Mouse (Mus musculus) bone marrow, adult 2 months (tissue): Measurements from ENCODE around the gene Slc9b2.

Source experiments
- CTCF ChIP-seq: fragments of 200-500 bp; IDR thresholded peaks from 2 replicates; pipeline ENCODE4 v1.5.1; 2011; ENCODE audit warnings: low read length, control low read depth; ENCODE audit not compliant: control insufficient read depth, insufficient read depth
- POLR2A ChIP-seq: fragments of 200-500 bp; IDR thresholded peaks from 2 replicates; pipeline ENCODE4 v1.6.1; 2011; ENCODE audit warnings: low read depth, mild to moderate bottlenecking, control low read depth, low read length, borderline replicate concordance; ENCODE audit not compliant: control insufficient read depth

- no peak for TF ChIP-seq CTCF
- TF ChIP-seq POLR2A = no peak
Measured at GRCm38 (mm10) chr3:135315720-135316425, 8.4 kb downstream of the Slc9b2 start.
